Mouse (Mus musculus) spleen, postnatal 14 days (tissue): Measurements from ENCODE around the gene Gprc5b.

Experiments used
- DNase-seq, 2 experiments: peaks; one replicate each; pipeline ENCODE4 v3.0.0; 2021 to 2022; ENCODE audit warnings: low spot score in 2 of 2

Gene Gprc5b

DNA sequence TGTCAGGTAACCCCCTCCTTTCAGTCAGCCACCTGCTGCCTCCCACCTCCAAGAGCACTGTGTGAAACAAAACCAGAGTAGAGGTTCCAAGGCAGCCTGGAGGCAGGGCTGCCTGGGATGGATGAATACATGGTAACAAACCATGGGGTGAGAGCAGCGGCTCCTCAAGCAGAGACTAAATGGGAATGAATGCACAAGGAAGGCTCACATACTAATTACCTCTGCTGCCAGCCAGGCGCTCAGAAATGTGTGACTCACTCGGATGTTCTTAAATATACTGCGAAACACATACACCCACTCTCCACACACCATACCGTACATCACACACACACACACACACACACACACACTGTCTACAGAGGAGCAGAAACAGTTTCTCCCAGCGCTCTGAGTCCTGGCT lies 4.7 kb downstream of the Gprc5b start:
- no peak for DNase-seq

DNA sequence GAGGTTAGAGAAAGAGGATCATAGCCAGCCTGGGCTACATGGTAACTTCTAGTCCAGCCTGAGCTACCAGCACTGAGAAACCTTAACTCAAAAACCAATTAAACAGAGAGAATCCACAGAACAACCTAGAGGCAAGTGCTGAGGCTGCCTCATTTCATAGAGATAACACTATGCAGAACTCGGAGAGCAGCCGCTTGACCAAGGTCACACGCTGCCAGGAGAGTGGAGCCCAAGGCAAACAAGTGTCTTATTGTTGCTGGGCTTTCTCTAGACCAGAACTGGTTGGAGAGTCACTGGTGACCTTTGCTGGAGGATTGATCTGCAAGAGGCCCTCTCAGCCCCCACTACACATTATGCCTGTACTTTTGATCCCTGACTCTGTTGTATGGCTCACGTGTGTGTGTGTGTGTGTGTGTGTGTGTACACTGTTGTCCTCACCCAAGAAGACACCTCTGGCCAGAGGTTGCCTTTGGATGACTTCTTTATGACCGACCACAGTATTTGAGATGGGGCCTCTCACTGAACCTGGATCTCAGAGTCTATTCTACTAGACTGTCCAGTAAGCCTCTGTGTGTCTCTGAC lies 5.6 kb downstream of the Gprc5b start:
- no peak for DNase-seq

GRCm38 (mm10) chr7:118986369-118986768 lies 8.6 kb downstream of the Gprc5b start:
- no peak for DNase-seq

DNA sequence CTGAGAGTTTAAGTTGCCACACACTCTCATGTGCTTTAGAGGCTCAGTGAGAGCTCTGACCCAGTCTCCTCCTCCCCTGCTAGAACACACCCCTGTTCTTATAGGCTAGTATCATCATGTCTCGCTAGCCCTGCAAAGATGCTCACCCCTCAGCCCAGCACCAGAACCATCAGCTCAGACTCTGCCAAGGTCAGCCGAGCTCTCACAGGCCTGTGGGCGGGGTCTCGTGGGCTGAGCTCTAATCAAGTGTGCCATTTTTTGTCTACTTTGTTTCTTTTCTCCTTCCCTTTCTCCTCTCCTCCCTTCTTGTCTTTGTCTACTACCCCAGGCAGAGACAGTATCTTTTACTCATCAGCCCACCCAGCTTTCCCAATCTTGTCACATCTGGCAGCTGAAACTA lies 9.2 kb downstream of the Gprc5b start:
- DNase-seq = no peak

- no peak for DNase-seq
Observed at GRCm38 (mm10) chr7:118983961-118984360, 11.1 kb downstream of the Gprc5b start.

DNA sequence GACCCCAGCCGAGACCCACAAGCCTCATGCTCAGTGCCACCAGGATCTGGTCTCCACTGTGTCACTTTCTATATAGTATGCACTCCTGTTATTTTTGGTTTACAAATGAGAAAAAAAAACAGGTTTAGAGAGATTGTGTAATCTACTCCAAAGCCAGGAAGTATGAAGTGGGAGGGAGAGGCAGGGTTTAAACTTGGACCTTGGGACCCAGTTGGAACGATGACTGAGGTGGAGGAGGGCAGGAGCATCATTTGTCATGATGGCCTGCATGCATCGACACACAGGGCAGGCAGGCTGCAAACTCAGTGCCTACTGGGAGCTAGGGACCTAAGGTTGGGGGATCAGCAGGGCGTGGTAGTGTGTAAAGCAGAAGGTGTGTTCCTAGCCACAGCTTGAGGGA lies 12.4 kb downstream of the Gprc5b start:
- DNase-seq = no peak

- DNase-seq = no peak
Observed at GRCm38 (mm10) chr7:118981831-118982230, 13.2 kb downstream of the Gprc5b start.

DNA sequence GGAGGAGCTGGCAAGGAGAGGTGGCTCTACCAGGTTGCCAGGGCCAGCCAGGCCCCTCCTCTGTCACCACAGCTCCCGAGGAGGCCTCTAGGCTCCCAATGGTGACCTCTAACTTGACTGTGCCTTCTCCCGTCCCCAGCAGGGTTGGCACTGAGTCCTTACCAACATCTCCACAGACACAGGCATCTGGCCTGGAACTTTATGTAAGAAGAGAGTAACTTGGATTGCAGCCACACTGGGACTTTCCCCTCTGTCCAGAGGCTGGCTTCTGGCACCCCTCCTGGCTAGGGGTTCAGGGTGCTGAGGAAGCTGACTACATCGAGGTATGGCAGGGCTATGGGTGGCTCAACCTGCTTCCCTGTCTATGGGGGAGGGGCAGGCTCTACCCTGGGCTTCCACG lies 13.7 kb downstream of the Gprc5b start:
- no peak for DNase-seq

- no peak for DNase-seq
Observed at GRCm38 (mm10) chr7:118979708-118980107, 15.3 kb downstream of the Gprc5b start.

DNA sequence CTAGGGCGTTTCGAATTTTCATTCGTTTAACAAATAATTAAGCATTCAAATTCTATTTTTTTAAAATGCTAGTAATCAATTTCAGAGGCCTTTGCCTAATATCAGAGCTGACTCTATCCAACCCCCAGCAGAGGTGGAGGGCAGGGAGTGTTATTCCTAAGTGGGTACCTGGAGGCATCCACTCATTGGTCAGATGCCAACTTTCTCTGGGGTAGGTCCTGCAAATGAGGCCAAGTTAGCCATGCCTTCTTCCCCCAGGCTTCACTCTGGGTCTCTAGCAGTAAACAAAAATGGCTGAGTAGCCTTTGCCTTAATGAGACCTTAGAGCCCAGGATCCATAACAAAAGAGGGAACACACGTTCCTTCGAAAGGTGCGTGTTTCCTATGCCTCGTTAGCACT lies 15.9 kb downstream of the Gprc5b start:
- DNase-seq = no peak

- no peak for DNase-seq
Observed at GRCm38 (mm10) chr7:118977167-118977543, 17.9 kb downstream of the Gprc5b start.

DNA sequence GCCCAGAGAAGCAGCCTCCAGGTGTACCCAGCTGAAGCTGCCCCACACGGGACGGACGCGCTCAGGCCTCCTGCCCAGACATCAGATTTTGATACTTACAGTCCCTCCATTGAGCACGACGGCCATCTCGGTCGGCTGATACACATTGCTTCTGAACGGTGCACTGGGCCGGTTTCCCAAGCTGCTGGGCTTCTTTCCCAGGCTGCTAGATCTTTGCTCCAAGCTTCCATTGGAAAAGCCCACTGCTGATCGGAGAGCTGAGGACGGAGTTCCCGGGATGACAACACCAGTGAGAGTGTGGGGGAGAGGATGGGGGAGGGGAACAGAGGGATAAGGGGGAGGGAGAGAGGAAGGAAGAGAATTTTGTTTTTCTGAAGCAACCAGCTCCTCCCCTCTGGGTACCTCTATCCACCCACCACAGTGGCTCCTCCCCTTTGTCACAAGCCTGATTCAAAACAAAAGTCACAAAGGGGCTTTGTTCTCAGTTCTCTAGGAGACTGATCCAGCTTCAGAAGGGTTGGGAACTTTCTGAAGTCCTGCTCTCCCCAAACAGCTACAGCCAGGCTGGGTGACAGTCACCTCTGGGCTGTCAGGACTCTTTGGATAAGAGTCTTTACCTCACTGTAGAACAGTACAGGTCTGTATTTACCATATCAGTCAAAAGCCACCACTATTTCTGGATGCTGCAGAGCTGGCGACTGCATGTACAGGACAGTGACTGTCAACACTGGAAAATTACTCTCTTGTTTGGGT lies 18.4 kb downstream of the Gprc5b start:
- no peak for DNase-seq

- DNase-seq = no peak
Observed at GRCm38 (mm10) chr7:118975837-118976236, 19.2 kb downstream of the Gprc5b start.

GRCm38 (mm10) chr7:118973377-118973776 lies 21.6 kb downstream of the Gprc5b start:
- DNase-seq = no peak

DNA sequence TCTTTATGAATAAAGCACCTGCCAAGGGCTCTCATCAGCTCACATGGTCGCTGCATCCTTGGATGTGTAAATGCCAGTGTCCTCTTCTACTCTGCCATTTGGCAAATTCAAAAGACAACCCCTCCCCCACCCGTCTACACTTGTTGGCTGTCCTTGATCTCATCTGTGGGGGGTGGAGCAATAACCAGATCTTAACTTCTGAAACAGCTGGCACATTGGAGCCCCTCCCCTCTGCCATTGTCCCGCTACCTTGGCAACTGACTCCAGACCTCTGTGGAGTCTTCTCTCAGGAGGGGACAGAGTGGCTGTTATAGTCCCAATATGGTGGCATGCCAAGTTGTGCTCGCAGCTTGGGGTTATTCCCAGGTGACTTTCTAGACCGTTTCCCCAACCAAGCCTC lies 22.7 kb downstream of the Gprc5b start:
- DNase-seq = no peak

DNA sequence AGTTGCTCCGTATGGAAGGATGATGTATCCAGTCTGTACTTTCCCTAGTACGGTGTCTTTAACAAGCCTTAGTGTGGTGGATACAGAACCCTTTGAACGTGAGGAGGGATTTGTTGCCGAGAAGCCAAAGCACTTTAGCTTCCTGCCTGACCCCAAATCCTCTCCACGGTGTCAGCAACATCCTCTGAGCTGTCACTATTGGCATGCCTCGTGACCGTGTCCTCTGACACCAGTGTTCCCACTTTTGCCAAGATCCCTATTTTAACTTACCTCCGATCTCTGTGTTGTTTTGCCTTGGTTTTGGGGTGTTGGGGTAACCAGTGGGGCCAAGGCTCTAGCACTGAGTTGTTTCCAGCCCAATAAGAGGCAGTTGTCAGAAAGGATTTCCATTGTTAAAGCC lies 23.5 kb downstream of the Gprc5b start:
- no peak for DNase-seq

- no peak for DNase-seq
Observed at GRCm38 (mm10) chr7:118968870-118969269, 26.1 kb downstream of the Gprc5b start.

DNA sequence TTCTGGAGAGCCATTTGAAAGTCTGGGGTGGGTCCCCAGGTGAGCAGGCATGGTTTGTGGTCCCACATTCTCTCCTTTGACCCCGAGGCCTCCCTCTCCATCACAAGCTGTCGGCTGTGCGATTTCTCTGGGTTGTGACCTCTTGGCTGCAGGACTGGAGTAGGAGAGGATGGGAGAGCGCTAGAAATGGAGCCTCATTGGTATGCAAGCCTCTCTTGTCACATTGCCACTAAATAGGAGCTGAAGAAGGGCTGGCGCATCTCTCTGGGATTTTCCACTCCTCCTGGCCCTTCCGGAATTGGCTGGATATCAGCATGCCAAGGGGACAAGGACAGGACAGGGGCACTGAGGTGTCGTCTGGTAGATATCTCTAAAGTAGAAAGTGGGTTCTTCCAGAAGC lies 29.8 kb downstream of the Gprc5b start:
- no peak for DNase-seq

GRCm38 (mm10) chr7:118964777-118965176 lies 30.2 kb downstream of the Gprc5b start:
- no peak for DNase-seq

DNA sequence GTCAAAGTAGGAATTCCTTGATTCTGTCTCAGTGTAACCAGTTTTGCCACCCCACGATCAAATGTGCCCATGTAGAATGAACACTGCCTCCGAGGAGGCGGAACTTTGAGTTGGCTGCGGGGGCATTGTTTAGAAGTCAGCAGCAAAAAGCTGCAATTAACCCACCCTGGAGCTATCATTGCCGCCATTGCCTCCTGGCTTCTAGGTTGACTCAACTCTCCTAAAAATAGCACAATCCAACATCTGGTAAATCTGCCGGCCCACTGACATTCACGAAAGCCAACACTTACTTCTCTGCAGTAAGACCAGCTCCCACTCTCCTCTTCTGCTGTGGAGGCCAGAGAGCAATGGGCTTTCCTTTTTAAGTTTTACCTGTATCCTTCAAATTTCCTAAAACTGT lies 35.8 kb downstream of the Gprc5b start:
- no peak for DNase-seq

GRCm38 (mm10) chr7:118956616-118957246 lies 38.3 kb downstream of the Gprc5b start:
- DNase-seq = no peak

DNA sequence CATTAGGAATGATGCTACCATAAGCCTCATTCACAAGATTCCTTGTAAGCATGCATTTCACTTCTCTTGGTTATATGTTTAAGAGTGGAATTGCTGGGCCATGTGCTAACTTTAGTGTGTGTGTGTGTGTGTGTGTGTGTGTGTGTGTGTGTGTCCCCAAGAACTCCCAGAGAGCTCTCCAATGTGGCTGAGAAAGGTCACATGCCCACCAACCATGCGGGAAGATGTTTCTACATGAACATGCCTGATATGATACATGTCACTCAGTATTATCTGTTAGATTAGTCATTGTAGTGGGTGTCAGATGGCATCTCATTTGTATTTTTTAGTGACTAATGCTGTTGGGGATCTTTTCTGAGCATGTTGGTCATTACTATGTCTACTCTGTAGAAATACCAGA lies 40.0 kb downstream of the Gprc5b start:
- DNase-seq = no peak

DNA sequence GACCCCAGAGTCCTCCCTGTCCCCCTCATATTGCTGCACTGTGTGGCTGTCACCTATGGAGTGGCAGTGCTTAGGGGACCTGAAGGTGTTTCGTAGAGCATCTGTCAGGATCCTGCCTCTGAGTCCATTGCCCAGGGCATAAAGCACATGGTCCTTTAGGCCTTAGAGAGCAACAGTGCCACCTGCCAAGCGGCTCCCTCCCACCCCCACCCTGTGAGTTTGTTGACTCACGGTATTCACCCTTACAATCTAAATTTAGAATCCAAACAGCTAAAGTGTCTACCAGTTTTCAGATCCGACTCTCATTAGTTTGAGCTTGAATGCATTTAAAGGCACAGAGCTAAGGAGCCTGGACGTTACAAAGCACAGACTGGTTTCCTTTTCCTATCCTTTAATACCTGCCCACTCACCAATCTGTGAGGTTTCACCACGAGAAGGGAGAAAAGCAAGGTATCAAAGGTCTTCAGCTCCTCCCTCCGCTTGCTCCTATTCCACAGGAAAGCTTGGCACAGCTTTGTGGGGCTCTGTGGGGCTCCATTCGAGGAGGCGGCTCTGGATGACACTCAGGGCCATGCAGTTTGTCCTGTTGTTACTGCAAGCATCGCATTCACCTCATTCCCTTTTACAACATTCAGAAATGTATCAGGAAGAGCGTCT lies 41.3 kb downstream of the Gprc5b start:
- DNase-seq = no peak
